Mouse (Mus musculus) testis, adult 2 months (tissue): Measurements from ENCODE around the gene Emp1. TPM values are rescaled to one million over a fixed set of nuclear protein-coding genes. Genes with fewer than 3 reads are reported as not detected.

Source experiments
- H3K27ac ChIP-seq: fragments of 200-500 bp; 2 replicates; pipeline ENCODE4 v1.5.1; 2012; ENCODE audit warnings: low read depth, low read length; ENCODE audit not compliant: control insufficient read depth, insufficient read depth
- H3K27me3 ChIP-seq: fragments of 200-500 bp; 2 replicates; pipeline ENCODE4 v1.6.1; 2012; ENCODE audit warnings: mild to moderate bottlenecking, low read length, moderate library complexity; ENCODE audit not compliant: control insufficient read depth, insufficient read depth
- H3K36me3 ChIP-seq: fragments of 200-500 bp; 2 replicates; pipeline ENCODE4 v1.6.1; 2012; ENCODE audit warnings: mild to moderate bottlenecking, low read length; ENCODE audit not compliant: control insufficient read depth, insufficient read depth
- H3K4me1 ChIP-seq: fragments of 200-500 bp; 2 replicates; pipeline ENCODE4 v1.6.1; 2012; ENCODE audit warnings: low read length; ENCODE audit not compliant: control insufficient read depth, insufficient read depth
- H3K4me3 ChIP-seq: fragments of 200-500 bp; 2 replicates; pipeline ENCODE4 v1.5.1; 2012; ENCODE audit warnings: low read depth, mild to moderate bottlenecking, low read length, moderate library complexity, mixed read lengths; ENCODE audit not compliant: control insufficient read depth
- CTCF ChIP-seq: fragments of 200-500 bp; IDR thresholded peaks from 2 replicates; pipeline ENCODE4 v1.5.1; 2012; ENCODE audit warnings: low read depth, mild to moderate bottlenecking, inconsistent platforms, low read length, moderate library complexity; ENCODE audit not compliant: control insufficient read depth, insufficient read depth, insufficient replicate concordance
- POLR2A ChIP-seq: fragments of 200-500 bp; IDR thresholded peaks from 2 replicates; pipeline ENCODE4 v1.6.1; 2012; ENCODE audit warnings: low read depth, mild to moderate bottlenecking, inconsistent platforms, low read length, moderate library complexity; ENCODE audit not compliant: control insufficient read depth
- polyA plus RNA-seq: library from polyadenylated mRNA; depleted of rRNA; stranded (reverse); fragments of >200 nt; gene quantifications from 2 replicates; pipeline ENCODE4 v1.2.3, GENCODE M21; 2012

Gene Emp1
- polyA plus RNA-seq, 1 experiment: 3.2 TPM

- Histone ChIP-seq H3K4me1 (peaks cover 4% of the 10 kb centered on the region), H3K4me3 (no peak overlapping the region), H3K27ac (no peak overlapping the region), H3K27me3 (no peaks in the 10 kb centered on the region), H3K36me3 (no peaks in the 10 kb centered on the region)
- TF ChIP-seq CTCF: no peak
- TF ChIP-seq POLR2A: no peak
These were observed 37.6 kb upstream of the Emp1 start for GRCm38 (mm10) chr6:135324686-135325300.

GRCm38 (mm10) chr6:135326847-135327246, 35.5 kb upstream of the Emp1 start:
- Histone ChIP-seq H3K36me3 (no peaks in the 10 kb centered on the region), H3K4me3 (no peak overlapping the region), H3K4me1 (peaks cover 6% of the 10 kb centered on the region), H3K27ac (no peak overlapping the region), H3K27me3 (no peaks in the 10 kb centered on the region)
- TF ChIP-seq CTCF (no peak), POLR2A (no peak)

GRCm38 (mm10) chr6:135331916-135332315, 30.4 kb upstream of the Emp1 start:
- TF ChIP-seq POLR2A: no peak
- TF ChIP-seq CTCF: no peak
- Histone ChIP-seq H3K36me3 (no peaks in the 10 kb centered on the region), H3K27ac (no peak overlapping the region), H3K27me3 (no peaks in the 10 kb centered on the region), H3K4me1 (peaks cover 13% of the 10 kb centered on the region), H3K4me3 (no peak overlapping the region)

- Histone ChIP-seq H3K27ac (no peak overlapping the region), H3K4me3 (peak overlapping the region; percentile 38)
These were observed 29.5 kb upstream of the Emp1 start for GRCm38 (mm10) chr6:135332737-135333281.

GRCm38 (mm10) chr6:135333994-135334651, 28.2 kb upstream of the Emp1 start:
- H3K27ac ChIP-seq: no peak overlapping the region
- no peaks in the 10 kb centered on the region for H3K36me3 ChIP-seq
- no peak overlapping the region for H3K4me3 ChIP-seq
- no peaks in the 10 kb centered on the region for H3K27me3 ChIP-seq
- peaks cover 13% of the 10 kb centered on the region for H3K4me1 ChIP-seq
- no peak for TF ChIP-seq POLR2A
- no peak for TF ChIP-seq CTCF

More at GRCm38 (mm10) chr6:135332737-135333281, 29.5 kb upstream of the Emp1 start:
- H3K36me3 ChIP-seq: no peaks in the 10 kb centered on the region
- H3K27me3 ChIP-seq: no peaks in the 10 kb centered on the region
- H3K4me1 ChIP-seq: peaks cover 13% of the 10 kb centered on the region
- TF ChIP-seq CTCF (no peak), POLR2A (no peak)

GRCm38 (mm10) chr6:135336376-135336775, 26.0 kb upstream of the Emp1 start:
- Histone ChIP-seq H3K36me3 (no peaks in the 10 kb centered on the region), H3K4me1 (peaks cover 13% of the 10 kb centered on the region), H3K27ac (no peak overlapping the region), H3K4me3 (no peak overlapping the region), H3K27me3 (no peaks in the 10 kb centered on the region)
- TF ChIP-seq CTCF (no peak), POLR2A (no peak)

- no peak for TF ChIP-seq CTCF
- no peak for TF ChIP-seq POLR2A
- Histone ChIP-seq H3K27ac (no peak overlapping the region), H3K4me1 (no peaks in the 10 kb centered on the region), H3K27me3 (no peaks in the 10 kb centered on the region), H3K4me3 (no peak overlapping the region), H3K36me3 (no peaks in the 10 kb centered on the region)
These were observed 21.8 kb upstream of the Emp1 start for GRCm38 (mm10) chr6:135340355-135341075.
